Mouse (Mus musculus): Measurements from ENCODE around the gene Snx9. TPM values are rescaled to one million over a fixed set of nuclear protein-coding genes. Genes with fewer than 3 reads are reported as not detected.

Gene Snx9
- total RNA-seq (2022) = 10 to 100 TPM; 14.5 to 16.2 (median 15.0) TPM

- DNase-seq (ENCODE audit: low spot score in 2 of 2) = peak; percentile 31 to 37
Measured at GRCm38 (mm10) chr17:5841128-5841942, at the start of gene Snx9. Gene Snx9, plus strand, starts transcription at chr17:5841329.

GRCm38 (mm10) chr17:5792164-5792791, 48.9 kb upstream of the Snx9 start:
- no peak for DNase-seq (ENCODE audit: low spot score in 2 of 2)

GRCm38 (mm10) chr17:5793593-5793992, 47.5 kb upstream of the Snx9 start:
- no peak for DNase-seq (ENCODE audit: low spot score in 2 of 2)

GRCm38 (mm10) chr17:5794276-5794675, 46.9 kb upstream of the Snx9 start:
- DNase-seq (ENCODE audit: low spot score in 2 of 2) = no peak

GRCm38 (mm10) chr17:5795369-5795768, 45.8 kb upstream of the Snx9 start:
- no peak for DNase-seq (ENCODE audit: low spot score in 2 of 2)

GRCm38 (mm10) chr17:5795878-5796277, 45.3 kb upstream of the Snx9 start:
- peak; percentile 32 to 54 for DNase-seq (ENCODE audit: low spot score in 2 of 2)

- no peak for DNase-seq (ENCODE audit: low spot score in 2 of 2)
Measured at GRCm38 (mm10) chr17:5797124-5797760, 43.9 kb upstream of the Snx9 start.

- no peak for DNase-seq (ENCODE audit: low spot score in 2 of 2)
Measured at GRCm38 (mm10) chr17:5798221-5798801, 42.8 kb upstream of the Snx9 start.

- DNase-seq (ENCODE audit: low spot score in 2 of 2) = no peak
Measured at GRCm38 (mm10) chr17:5798900-5799299, 42.2 kb upstream of the Snx9 start.

GRCm38 (mm10) chr17:5799396-5800021, 41.6 kb upstream of the Snx9 start:
- no peak for DNase-seq (ENCODE audit: low spot score in 2 of 2)

GRCm38 (mm10) chr17:5800254-5800653, 40.9 kb upstream of the Snx9 start:
- no peak for DNase-seq (ENCODE audit: low spot score in 2 of 2)

GRCm38 (mm10) chr17:5800824-5801560, 40.1 kb upstream of the Snx9 start:
- DNase-seq (ENCODE audit: low spot score in 2 of 2) = no peak

- DNase-seq (ENCODE audit: low spot score in 2 of 2) = no peak
Measured at GRCm38 (mm10) chr17:5801761-5802655, 39.1 kb upstream of the Snx9 start.

GRCm38 (mm10) chr17:5802656-5802955, 38.5 kb upstream of the Snx9 start:
- DNase-seq (ENCODE audit: low spot score in 2 of 2) = no peak

- no peak for DNase-seq (ENCODE audit: low spot score in 2 of 2)
Measured at GRCm38 (mm10) chr17:5803229-5804012, 37.7 kb upstream of the Snx9 start.

- no peak for DNase-seq (ENCODE audit: low spot score in 2 of 2)
Measured at GRCm38 (mm10) chr17:5804370-5805150, 36.6 kb upstream of the Snx9 start.

GRCm38 (mm10) chr17:5805151-5805834, 35.8 kb upstream of the Snx9 start:
- no peak for DNase-seq (ENCODE audit: low spot score in 2 of 2)

- no peak for DNase-seq (ENCODE audit: low spot score in 2 of 2)
Measured at GRCm38 (mm10) chr17:5805935-5806334, 35.2 kb upstream of the Snx9 start.

Data from left cerebral cortex, adult 8-10 months (tissue).